Mouse (Mus musculus): ENCODE measurements around the gene C530008M17Rik. TPM values are rescaled to one million over a fixed set of nuclear protein-coding genes. Genes with fewer than 3 reads are reported as not detected.

Gene C530008M17Rik
- polyA plus RNA-seq, 1 experiment from 2014 or later = 15.7 TPM

DNA sequence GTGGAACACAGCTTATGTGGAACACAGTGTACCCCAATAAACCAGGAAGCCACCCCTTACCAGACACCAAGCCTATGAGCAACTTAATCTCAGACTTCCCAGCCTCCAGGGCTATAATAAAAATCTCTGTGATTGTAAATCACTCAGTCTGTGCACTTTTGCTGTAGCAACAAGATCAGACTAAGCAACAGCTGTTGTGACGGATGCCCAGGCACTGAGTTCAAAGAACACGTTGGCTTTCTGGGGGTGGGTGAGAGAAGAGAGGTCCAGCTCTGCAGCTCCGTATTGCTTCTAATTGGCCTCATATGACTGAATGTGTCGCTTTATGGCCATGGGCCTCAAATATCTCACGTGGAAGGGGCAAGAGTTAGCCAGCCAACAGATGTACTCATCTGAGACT, 12.2 kb downstream of the C530008M17Rik start:
- H3K9me3 ChIP-seq = no peaks in the 10 kb centered on the region
- no peak overlapping the region for H3K9ac ChIP-seq
- H3K27ac ChIP-seq = no peak overlapping the region
- no peak overlapping the region for H3K4me3 ChIP-seq (replicated peaks)
- ATAC-seq = peak; percentile 82
- 67% methylated on average over 5 of the region's 5 CpGs for WGBS
- no peaks in the 10 kb centered on the region for H3K27me3 ChIP-seq (replicated peaks)
- no peaks in the 10 kb centered on the region for H3K36me3 ChIP-seq
- no peak overlapping the region for H3K4me2 ChIP-seq (replicated peaks)
- no peaks in the 10 kb centered on the region for H3K4me1 ChIP-seq (replicated peaks)

GRCm38 (mm10) chr5:76670183-76670582, 13.9 kb downstream of the C530008M17Rik start:
- H3K27me3 ChIP-seq (replicated peaks) = no peaks in the 10 kb centered on the region
- no peaks in the 10 kb centered on the region for H3K4me1 ChIP-seq (replicated peaks)
- no peaks in the 10 kb centered on the region for H3K9me3 ChIP-seq
- H3K27ac ChIP-seq = no peak overlapping the region
- no peak overlapping the region for H3K4me3 ChIP-seq (replicated peaks)
- H3K4me2 ChIP-seq (replicated peaks) = no peak overlapping the region
- ATAC-seq = no peak
- WGBS = 91% methylated on average over 10 of the region's 10 CpGs
- no peak overlapping the region for H3K9ac ChIP-seq
- H3K36me3 ChIP-seq = no peaks in the 10 kb centered on the region

DNA sequence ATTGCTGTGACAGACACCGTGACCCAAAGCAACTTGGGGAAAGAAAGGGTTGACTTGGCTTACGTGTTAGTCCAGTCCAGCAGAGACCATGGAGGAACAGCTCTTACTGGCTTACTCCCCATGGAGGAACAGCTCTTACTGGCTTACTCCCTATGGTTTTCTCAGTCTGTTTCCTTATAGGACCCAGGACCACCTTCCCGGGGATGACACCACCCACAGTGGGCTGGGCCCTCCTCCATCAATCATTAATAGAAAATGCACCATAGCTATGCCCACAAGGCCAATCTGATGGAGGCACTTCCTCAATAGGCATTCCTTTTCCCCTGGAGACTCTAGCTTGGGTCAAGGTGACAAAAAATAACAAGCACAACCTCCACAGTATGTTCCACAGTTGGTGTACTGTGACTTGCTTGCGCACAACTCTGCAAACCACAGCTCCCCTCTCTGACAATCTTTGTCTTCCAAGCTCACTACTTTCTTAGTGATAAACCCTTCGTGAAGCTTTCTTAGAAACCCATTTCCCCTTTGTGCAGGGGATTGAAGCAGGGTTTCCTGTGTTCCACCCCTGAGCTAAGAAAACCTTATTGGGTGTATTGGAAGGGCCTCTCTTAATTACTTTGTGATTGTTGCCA, 17.8 kb downstream of the C530008M17Rik start:
- Histone ChIP-seq H3K27me3 (replicated peaks) (no peaks in the 10 kb centered on the region), H3K4me3 (replicated peaks) (no peak overlapping the region), H3K4me1 (replicated peaks) (no peaks in the 10 kb centered on the region), H3K9me3 (no peaks in the 10 kb centered on the region), H3K4me2 (replicated peaks) (no peak overlapping the region), H3K27ac (no peak overlapping the region), H3K9ac (no peak overlapping the region), H3K36me3 (no peaks in the 10 kb centered on the region)
- ATAC-seq = 0 out of 2 replicates have a peak, but pooled peaks have one; percentile 20
- WGBS = 88% methylated on average over 5 of the region's 5 CpGs

DNA sequence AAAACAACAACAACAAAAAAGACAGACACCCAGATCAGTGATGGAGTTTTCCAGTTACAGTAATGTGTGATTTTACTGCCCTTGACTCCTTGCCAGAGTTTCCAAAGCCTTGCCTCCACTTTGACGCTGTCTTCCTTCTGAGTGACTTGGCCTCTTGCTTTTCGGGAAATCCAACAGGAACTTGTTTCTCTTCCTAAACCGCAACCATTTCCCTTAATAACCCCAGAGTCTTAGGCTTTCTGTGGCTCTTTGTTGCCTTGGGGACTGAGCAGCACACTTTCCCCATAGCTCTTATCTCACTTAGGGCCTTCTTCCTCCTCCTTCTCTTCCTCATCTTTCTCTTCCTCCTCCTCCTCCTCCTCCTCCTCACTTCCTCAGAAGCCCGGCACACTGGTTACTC, 19.1 kb downstream of the C530008M17Rik start:
- Histone ChIP-seq H3K4me2 (replicated peaks) (no peak overlapping the region), H3K36me3 (no peaks in the 10 kb centered on the region), H3K9ac (no peak overlapping the region), H3K27ac (no peak overlapping the region), H3K4me1 (replicated peaks) (no peaks in the 10 kb centered on the region), H3K27me3 (replicated peaks) (no peaks in the 10 kb centered on the region), H3K9me3 (no peaks in the 10 kb centered on the region), H3K4me3 (replicated peaks) (no peak overlapping the region)
- WGBS = 71% methylated on average over 4 of the region's 4 CpGs
- ATAC-seq = no peak

DNA sequence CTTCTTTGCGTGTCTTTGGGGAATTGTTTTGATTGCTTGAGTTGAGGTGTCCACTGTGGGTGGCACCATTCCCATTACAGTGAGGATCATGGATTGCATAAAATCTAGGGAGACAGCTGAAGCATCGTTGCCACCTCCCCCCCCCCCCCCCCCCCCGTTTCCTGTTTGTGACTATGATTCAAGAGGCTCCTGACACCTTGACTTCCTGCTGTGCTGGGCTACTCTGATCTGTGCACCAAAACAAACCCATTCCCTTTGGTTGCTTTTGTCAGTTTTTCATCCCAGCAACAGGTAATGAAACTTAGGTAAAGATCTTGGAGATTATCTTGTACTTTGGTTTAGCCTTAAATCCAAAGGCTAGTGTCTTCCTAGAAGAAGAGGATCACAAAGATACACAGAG, 24.6 kb downstream of the C530008M17Rik start:
- Histone ChIP-seq H3K36me3 (no peaks in the 10 kb centered on the region), H3K4me1 (replicated peaks) (peaks cover 8% of the 10 kb centered on the region; the same call in 1 of the 2 replicates)

GRCm38 (mm10) chr5:76681895-76682656, 25.8 kb downstream of the C530008M17Rik start:
- H3K4me1 ChIP-seq (replicated peaks) = peaks cover 8% of the 10 kb centered on the region; the same call in 1 of the 2 replicates
- H3K9me3 ChIP-seq = no peaks in the 10 kb centered on the region
- H3K4me2 ChIP-seq (replicated peaks) = no peak overlapping the region
- H3K27me3 ChIP-seq (replicated peaks) = no peaks in the 10 kb centered on the region
- H3K4me3 ChIP-seq (replicated peaks) = no peak overlapping the region
- 43% methylated on average over 4 of the region's 4 CpGs for WGBS
- no peak for ATAC-seq
- H3K9ac ChIP-seq = no peak overlapping the region
- no peaks in the 10 kb centered on the region for H3K36me3 ChIP-seq
- H3K27ac ChIP-seq = no peak overlapping the region

More for the DNA sequence above, 24.6 kb downstream of the C530008M17Rik start:
- H3K4me2 ChIP-seq (replicated peaks) = no peak overlapping the region
- no peak overlapping the region for H3K9ac ChIP-seq
- no peaks in the 10 kb centered on the region for H3K9me3 ChIP-seq
- no peak overlapping the region for H3K27ac ChIP-seq
- ATAC-seq = no peak
- WGBS = 51% methylated on average over 3 of the region's 3 CpGs
- no peaks in the 10 kb centered on the region for H3K27me3 ChIP-seq (replicated peaks)
- no peak overlapping the region for H3K4me3 ChIP-seq (replicated peaks)

GRCm38 (mm10) chr5:76683455-76683854, 27.1 kb downstream of the C530008M17Rik start:
- Histone ChIP-seq H3K9me3 (no peaks in the 10 kb centered on the region), H3K36me3 (no peaks in the 10 kb centered on the region), H3K27me3 (replicated peaks) (no peaks in the 10 kb centered on the region), H3K4me3 (replicated peaks) (no peak overlapping the region), H3K4me1 (replicated peaks) (peaks cover 8% of the 10 kb centered on the region; the same call in 1 of the 2 replicates), H3K4me2 (replicated peaks) (no peak overlapping the region), H3K9ac (no peak overlapping the region), H3K27ac (no peak overlapping the region)
- no peak for ATAC-seq
- WGBS = 57% methylated on average over 5 of the region's 5 CpGs

DNA sequence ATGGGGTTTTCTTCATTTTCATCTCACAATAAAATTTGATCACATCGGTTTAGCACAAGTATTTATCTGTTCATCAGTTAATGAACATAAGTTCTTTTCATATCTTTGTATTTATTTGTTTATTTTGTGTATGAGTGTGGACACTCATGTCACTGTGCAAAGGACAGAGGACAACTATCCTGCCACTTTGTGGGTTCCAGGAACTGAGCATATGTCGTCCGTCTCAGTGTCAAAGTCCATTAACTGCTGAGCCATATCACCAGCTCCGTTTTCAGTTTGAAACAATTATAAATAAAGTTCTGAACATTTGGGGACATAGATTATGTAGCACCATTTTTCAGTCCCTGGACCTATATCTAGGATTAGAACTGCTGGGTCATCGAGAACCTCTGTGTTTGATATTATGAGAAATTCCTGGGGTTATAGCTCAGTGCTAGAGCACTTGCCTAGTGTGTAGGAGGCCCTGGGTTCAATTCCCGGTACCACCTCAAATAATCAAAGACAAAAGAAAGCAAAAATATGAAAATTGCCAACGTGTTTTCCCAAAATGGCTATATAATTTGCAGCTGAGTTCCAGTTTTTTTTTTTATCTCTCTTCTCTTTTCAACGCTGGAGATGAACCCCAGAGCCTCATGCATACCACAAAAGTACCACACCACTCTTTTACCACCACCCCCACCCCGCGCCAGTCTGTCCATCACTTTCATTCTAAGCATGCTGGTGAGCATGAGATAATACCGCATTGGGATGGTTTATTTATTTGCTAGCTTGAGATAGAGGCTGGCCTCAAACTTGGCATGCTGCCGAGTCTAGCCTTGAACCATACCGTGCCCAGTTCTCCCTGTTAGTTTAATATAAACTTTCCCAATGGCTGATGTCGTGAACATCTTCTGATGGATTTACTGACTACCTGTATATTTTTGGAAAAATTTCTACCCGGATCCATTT, 28.6 kb downstream of the C530008M17Rik start:
- WGBS = 75% methylated on average over 15 of the region's 15 CpGs
- H3K27ac ChIP-seq = no peak overlapping the region
- peak; percentile 56 for ATAC-seq

GRCm38 (mm10) chr5:76687961-76688600, 31.8 kb downstream of the C530008M17Rik start:
- no peaks in the 10 kb centered on the region for H3K36me3 ChIP-seq
- no peak for ATAC-seq
- 90% methylated on average over 10 of the region's 10 CpGs for WGBS

More for the DNA sequence above, 28.6 kb downstream of the C530008M17Rik start:
- H3K27me3 ChIP-seq (replicated peaks) = no peaks in the 10 kb centered on the region
- H3K4me2 ChIP-seq (replicated peaks) = no peak overlapping the region
- H3K4me1 ChIP-seq (replicated peaks) = peaks cover 8% of the 10 kb centered on the region; the same call in 1 of the 2 replicates
- no peaks in the 10 kb centered on the region for H3K36me3 ChIP-seq
- H3K9ac ChIP-seq = no peak overlapping the region
- no peak overlapping the region for H3K4me3 ChIP-seq (replicated peaks)
- H3K9me3 ChIP-seq = no peaks in the 10 kb centered on the region

DNA sequence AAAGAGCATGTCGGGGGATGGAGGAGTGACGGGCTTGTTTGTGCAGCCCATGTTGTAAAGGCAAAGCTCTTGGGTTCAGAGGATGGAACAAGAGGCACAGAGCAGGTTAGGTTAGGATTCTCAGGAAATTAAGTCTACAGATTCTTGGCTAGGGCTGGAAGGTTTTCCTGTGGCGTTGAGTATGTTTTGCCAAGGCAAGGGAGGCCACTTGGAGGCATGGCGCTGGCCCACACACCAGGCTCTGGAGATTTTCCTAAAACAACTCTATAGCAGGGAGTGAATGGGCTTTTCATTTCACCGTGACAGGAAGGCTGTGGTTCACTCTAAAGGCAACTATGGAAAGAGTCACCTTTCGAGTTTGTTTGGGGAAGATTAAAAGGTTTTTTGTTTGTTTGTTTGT, 32.3 kb downstream of the C530008M17Rik start:
- no peak overlapping the region for H3K4me3 ChIP-seq (replicated peaks)
- 84% methylated on average over 6 of the region's 6 CpGs for WGBS
- no peak overlapping the region for H3K27ac ChIP-seq
- H3K27me3 ChIP-seq (replicated peaks) = no peaks in the 10 kb centered on the region
- H3K36me3 ChIP-seq = no peaks in the 10 kb centered on the region
- H3K9me3 ChIP-seq = no peaks in the 10 kb centered on the region
- H3K4me1 ChIP-seq (replicated peaks) = 0 out of 2 replicates have a peak, but pooled peaks cover 3% of the 10 kb centered on the region
- no peak overlapping the region for H3K4me2 ChIP-seq (replicated peaks)
- no peak for ATAC-seq
- no peak overlapping the region for H3K9ac ChIP-seq

More at GRCm38 (mm10) chr5:76687961-76688600, 31.8 kb downstream of the C530008M17Rik start:
- no peaks in the 10 kb centered on the region for H3K9me3 ChIP-seq
- no peak overlapping the region for H3K9ac ChIP-seq
- no peak overlapping the region for H3K4me2 ChIP-seq (replicated peaks)
- no peaks in the 10 kb centered on the region for H3K27me3 ChIP-seq (replicated peaks)
- peaks cover 7% of the 10 kb centered on the region; the same call in 1 of the 2 replicates for H3K4me1 ChIP-seq (replicated peaks)
- no peak overlapping the region for H3K4me3 ChIP-seq (replicated peaks)
- H3K27ac ChIP-seq = no peak overlapping the region

DNA sequence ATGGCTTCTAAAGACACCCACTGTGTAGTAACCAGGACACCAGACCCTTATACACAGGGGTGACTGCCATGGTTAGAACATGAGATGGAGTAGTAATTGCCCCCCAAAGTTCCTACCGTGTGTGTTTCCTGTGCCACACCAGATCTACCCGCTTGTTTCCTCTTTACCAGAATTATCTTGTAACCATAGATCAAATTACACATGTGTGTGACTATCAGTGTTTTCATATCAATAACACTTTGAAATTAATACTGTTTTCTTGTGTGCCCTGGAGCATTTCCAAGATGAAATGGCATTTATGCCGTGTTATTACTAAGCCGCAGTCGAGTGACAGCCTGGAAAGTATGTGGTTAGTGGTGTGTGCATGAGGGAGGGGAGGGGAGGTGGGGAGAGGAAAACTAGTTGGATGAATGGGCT, 33.9 kb downstream of the C530008M17Rik start:
- no peak overlapping the region for H3K4me3 ChIP-seq (replicated peaks)
- H3K36me3 ChIP-seq = no peaks in the 10 kb centered on the region
- 77% methylated on average over 5 of the region's 5 CpGs for WGBS
- H3K4me1 ChIP-seq (replicated peaks) = 0 out of 2 replicates have a peak, but pooled peaks cover 2% of the 10 kb centered on the region
- no peak for ATAC-seq
- H3K9me3 ChIP-seq = no peaks in the 10 kb centered on the region
- H3K27me3 ChIP-seq (replicated peaks) = no peaks in the 10 kb centered on the region
- H3K9ac ChIP-seq = no peak overlapping the region
- no peak overlapping the region for H3K4me2 ChIP-seq (replicated peaks)
- H3K27ac ChIP-seq = no peak overlapping the region

Data from intestine, embryonic 15.5 days (tissue).